Mouse (Mus musculus) cerebellum, adult 2 months (tissue): ENCODE measurements around the gene Rere. TPM values are rescaled to one million over a fixed set of nuclear protein-coding genes. Genes with fewer than 3 reads are reported as not detected.

Source experiments
- DNase-seq, 2 experiments: peaks; one replicate each; pipeline ENCODE4 v3.0.0; 2021
- H3K27ac ChIP-seq: fragments of 200-500 bp; 2 replicates; pipeline ENCODE4 v1.5.1; 2012; ENCODE audit warnings: low read length, control low read depth, inconsistent platforms; ENCODE audit not compliant: insufficient read depth
- H3K27me3 ChIP-seq: fragments of 200-500 bp; 2 replicates; pipeline ENCODE4 v1.6.1; 2012; ENCODE audit warnings: inconsistent platforms, mild to moderate bottlenecking, low read length, moderate library complexity; ENCODE audit not compliant: control insufficient read depth, insufficient read depth
- H3K4me1 ChIP-seq: fragments of 200-500 bp; 2 replicates; pipeline ENCODE4 v1.6.1; 2011; ENCODE audit warnings: low read length; ENCODE audit not compliant: control insufficient read depth, insufficient read depth
- H3K4me3 ChIP-seq: fragments of 200-500 bp; replicated peaks from 2 replicates; pipeline ENCODE3; 2011; ENCODE audit warnings: mild to moderate bottlenecking, low read depth, low read length, control low read depth; ENCODE audit not compliant: insufficient read depth
- CTCF ChIP-seq: fragments of 200-500 bp; IDR thresholded peaks from 2 replicates; pipeline ENCODE4 v1.5.1; 2011; ENCODE audit warnings: low read depth, mild to moderate bottlenecking, control low read depth, low read length, moderate library complexity, borderline replicate concordance; ENCODE audit not compliant: insufficient read depth
- POLR2A ChIP-seq: fragments of 200-500 bp; IDR thresholded peaks from 2 replicates; pipeline ENCODE4 v1.6.1; 2011; ENCODE audit warnings: low read length, control low read depth, borderline replicate concordance; ENCODE audit not compliant: insufficient read depth
- WGBS: fragments of 180-500 bp; shearing (Covaris S2); methylation state at CpG from one replicate; pipeline ENCODE4 v1.1.7; 2018; 5-methylcytosine and 5-hydroxymethylcytosine counted together
- polyA plus RNA-seq: library from polyadenylated mRNA; depleted of rRNA; stranded (reverse); fragments of >200 nt; gene quantifications from 2 replicates; pipeline ENCODE4 v1.2.3, GENCODE M21; 2012

Rere gene
- polyA plus RNA-seq, 1 experiment: 69.1 TPM

DNA sequence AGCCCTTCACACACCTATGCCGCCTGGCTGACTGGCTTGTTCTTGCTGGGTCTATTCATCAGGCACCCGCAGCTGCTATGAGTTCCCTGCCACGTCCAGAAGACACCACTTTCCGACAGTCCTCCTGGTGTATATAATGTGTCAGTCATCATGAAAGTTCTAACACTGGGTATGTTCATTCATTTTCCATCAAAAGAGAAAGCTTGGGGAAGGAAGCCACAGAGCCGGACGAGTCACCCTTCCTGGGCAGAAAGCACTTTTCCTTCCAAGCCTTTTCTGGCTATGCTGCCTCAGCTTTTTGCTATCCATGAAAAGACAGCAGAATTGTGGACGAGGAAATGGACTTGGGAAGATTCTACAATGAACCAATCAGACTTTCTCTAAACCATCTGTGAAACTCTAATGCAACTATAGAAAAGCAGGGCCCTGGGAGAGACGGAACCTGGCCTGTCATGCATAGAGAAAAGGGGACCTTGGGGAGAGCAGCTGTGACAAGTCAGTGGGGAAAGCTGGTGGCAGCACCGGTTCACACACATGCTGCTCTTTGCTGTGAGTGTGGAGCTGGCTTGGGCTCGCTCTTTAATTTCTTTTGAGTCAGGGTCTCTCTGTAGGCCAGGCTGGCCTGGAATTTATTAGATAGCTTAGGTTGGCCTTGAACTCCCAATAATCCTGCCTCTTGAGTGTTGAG is 139.3 kb downstream of the Rere start:
- no peak overlapping the region for H3K4me3 ChIP-seq
- H3K4me1 ChIP-seq: peaks cover 6% of the 10 kb centered on the region
- TF ChIP-seq POLR2A: no peak
- TF ChIP-seq CTCF: no peak
- no peak overlapping the region for H3K27ac ChIP-seq
- 46% methylated on average over 10 of the region's 10 CpGs for WGBS
- no peak for DNase-seq
- H3K27me3 ChIP-seq: no peaks in the 10 kb centered on the region

DNA sequence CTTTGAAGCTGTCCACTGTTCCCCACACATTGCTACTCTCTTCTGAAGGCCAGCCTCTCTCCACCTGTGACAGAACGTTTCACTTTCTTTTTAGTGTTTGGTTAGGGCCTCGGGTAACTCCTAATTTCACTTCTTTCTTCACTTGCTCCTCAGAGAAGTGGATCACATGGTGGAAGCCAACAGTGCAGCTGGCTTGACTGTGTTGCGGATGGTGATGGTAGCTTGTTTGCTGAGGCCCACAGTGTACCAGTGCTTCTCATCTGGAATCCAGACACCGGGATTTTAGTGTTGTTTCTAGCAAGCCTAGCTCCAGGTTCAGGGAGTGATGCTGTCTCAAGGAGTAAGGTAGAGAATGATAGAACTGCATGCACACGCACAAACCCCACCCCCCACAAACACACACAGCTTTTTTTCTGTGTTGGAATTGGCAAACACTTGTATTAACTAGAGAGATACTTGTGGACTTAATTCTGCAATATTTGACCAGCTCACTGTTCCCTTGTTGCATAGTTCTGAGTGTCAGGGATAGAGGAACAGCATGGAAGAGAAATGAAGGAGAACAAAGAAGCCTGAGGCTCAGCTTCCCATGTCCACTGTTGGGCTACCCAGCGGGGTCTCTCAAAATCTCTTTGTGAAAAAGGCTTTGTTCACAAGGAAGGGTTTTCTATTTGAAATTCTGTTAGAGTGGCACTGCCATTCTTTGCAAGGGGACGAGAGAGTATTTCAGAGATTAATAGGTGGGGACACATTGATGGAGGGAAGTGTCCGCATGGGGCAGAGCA is 144.8 kb downstream of the Rere start:
- no peak for DNase-seq
- WGBS: 52% methylated on average over 8 of the region's 8 CpGs
- Histone ChIP-seq H3K4me1 (peaks cover 3% of the 10 kb centered on the region), H3K4me3 (no peak overlapping the region), H3K27me3 (no peaks in the 10 kb centered on the region), H3K27ac (no peak overlapping the region; the same call in 1 of the 2 replicates)
- TF ChIP-seq CTCF (no peak), POLR2A (no peak)

DNA sequence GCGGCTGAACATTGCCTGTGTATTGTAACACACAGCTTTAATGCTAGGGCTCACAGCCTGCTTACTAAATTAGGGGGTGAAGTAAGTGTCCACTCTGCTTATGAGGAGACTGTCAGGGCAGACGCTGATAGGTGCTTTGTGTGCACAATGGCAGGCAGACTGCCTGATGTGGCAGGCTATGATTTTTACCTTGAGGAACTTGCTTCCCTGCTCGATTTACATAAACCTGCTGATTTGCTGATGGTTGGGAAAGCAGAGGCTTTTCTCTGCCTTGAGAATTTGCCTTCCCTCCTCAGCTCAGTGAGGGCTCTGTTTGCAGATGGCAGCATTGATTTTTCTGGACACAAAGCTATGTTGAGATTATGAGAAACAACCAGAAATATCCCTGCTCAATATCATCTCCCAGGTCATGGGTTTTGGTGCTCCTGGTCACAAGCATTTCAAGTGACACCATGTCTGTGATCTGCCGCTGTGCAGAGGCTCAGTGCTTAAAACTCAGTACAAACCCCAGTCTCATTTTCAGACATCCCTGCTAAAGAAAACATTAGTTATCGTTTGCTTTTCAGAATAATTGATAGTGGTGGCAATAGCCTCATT is 145.5 kb downstream of the Rere start:
- DNase-seq: peak in 1 of 2 experiments; percentile 48
- peaks cover 5% of the 10 kb centered on the region for H3K4me1 ChIP-seq
- no peak for TF ChIP-seq CTCF
- TF ChIP-seq POLR2A: no peak
- no peak overlapping the region; the same call in 1 of the 2 replicates for H3K27ac ChIP-seq
- H3K27me3 ChIP-seq: no peaks in the 10 kb centered on the region
- 46% methylated on average over 5 of the region's 5 CpGs for whole genome bisulfite sequencing
- H3K4me3 ChIP-seq: no peak overlapping the region

DNA sequence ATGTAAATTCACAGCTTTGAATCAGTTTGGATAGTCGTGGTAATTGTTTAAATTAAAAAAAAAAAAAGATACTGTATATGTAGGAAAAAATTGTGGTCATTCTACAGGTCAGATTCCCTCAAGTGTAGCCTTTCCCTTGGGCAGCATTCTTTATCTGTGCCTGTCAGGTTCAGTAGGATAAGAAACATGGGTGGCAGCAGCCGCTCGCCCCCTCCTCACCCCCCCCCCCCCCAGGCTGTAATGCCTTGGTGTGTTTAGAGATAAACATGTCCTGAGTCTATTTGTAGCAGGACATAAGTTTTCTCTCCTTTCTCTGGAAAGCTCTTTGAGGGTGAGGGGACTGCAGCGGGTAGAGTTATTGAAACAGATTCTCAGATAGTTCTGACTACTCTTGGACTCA is 147.3 kb downstream of the Rere start:
- no peak overlapping the region for H3K27ac ChIP-seq
- no peak overlapping the region for H3K4me3 ChIP-seq
- WGBS: 83% methylated on average over 4 of the region's 4 CpGs
- peaks cover 5% of the 10 kb centered on the region for H3K4me1 ChIP-seq
- H3K27me3 ChIP-seq: no peaks in the 10 kb centered on the region
- DNase-seq: no peak
- TF ChIP-seq CTCF (no peak), POLR2A (no peak)

DNA sequence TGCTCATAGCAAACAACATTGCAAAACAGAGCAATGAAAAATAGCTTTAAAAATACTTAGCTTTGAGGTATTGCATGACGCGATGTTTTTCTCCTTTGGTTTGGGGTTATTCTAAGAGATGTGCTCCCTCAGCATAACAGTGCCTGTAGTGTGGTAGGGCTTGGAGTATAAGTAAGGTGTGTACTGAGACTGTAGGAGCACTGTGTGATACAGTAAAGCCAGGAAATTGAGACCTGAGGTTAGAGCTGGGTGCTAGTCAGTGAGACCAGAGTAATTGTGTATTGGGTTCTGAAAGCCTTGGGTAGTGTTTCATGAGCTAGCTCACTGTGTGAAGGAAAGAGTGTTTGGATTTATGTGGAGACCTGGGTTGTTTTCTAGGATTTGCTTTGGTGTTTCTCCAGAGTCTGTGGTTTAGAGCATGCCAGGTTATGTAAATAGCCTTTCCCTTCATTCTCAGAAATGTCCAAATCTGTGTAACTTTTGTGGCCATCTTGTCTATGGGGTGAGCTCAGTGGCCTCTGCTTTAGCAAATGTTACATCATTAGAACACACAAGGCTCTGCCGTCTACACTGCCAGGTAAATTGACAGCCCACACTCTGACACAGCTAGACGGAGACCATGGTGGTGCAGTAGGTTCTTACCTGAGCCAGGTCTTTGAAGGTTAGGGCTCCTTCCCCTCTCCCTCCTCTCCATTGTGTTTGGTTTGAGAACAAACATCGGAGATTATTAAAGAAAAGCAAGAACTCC is 152.6 kb downstream of the Rere start:
- no peak overlapping the region for H3K27ac ChIP-seq
- 92% methylated on average over 5 of the region's 5 CpGs for WGBS
- no peaks in the 10 kb centered on the region for H3K27me3 ChIP-seq
- DNase-seq: no peak
- peaks cover 2% of the 10 kb centered on the region; the same call in 1 of the 2 replicates for H3K4me1 ChIP-seq
- H3K4me3 ChIP-seq: no peak overlapping the region
- TF ChIP-seq CTCF (no peak), POLR2A (no peak)

DNA sequence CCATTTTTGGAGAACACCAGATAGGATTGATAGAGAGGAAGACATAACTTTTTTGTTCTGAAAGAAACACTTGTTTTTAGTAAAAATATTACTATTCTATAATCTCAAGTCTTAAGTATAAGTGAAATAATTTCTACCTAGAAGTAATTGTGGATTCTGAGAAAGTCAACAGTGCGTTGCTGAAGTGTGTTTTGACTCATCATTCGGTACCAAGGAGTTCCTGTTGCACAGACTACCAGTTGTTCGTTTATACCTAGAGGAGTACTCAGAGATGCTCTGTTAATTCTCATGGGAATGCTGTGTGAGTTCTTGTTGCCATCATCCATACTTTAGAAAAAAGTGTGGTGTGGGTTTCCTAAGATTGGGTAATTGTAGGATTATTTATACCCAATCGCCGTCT is 154.1 kb downstream of the Rere start:
- Histone ChIP-seq H3K4me3 (no peak overlapping the region), H3K4me1 (peaks cover 2% of the 10 kb centered on the region; the same call in 1 of the 2 replicates), H3K27me3 (no peaks in the 10 kb centered on the region), H3K27ac (no peak overlapping the region)
- WGBS: 95% methylated on average over 5 of the region's 5 CpGs
- TF ChIP-seq POLR2A (no peak), CTCF (no peak)
- DNase-seq: no peak

DNA sequence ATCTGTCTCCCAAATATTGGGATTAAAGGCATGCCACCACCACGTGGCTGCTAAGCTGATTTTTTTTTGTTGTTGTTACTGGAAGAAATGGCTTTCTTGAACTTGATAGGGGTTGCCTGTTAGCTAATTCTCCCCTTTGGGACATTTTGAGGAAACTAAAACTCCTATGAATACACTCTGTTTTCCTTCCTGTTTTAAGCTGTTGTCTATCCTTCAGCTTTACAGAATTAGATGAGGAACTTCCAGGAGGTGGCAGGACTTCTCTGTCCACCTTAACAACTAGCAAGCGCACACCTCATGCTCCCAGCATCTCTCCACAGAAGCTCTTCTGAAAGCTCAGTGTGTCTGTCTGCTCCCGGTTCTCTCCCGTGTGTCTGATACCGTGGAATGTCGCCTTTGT is 157.2 kb downstream of the Rere start:
- whole genome bisulfite sequencing: 50% methylated on average over 6 of the region's 6 CpGs

More for the DNA sequence above, 157.2 kb downstream of the Rere start:
- no peak overlapping the region for H3K4me3 ChIP-seq
- no peaks in the 10 kb centered on the region for H3K27me3 ChIP-seq
- DNase-seq: no peak
- H3K27ac ChIP-seq: no peak overlapping the region
- H3K4me1 ChIP-seq: peaks cover 5% of the 10 kb centered on the region; the same call in 1 of the 2 replicates
- TF ChIP-seq CTCF: no peak
- TF ChIP-seq POLR2A: no peak
